In the genomic region with DNA sequence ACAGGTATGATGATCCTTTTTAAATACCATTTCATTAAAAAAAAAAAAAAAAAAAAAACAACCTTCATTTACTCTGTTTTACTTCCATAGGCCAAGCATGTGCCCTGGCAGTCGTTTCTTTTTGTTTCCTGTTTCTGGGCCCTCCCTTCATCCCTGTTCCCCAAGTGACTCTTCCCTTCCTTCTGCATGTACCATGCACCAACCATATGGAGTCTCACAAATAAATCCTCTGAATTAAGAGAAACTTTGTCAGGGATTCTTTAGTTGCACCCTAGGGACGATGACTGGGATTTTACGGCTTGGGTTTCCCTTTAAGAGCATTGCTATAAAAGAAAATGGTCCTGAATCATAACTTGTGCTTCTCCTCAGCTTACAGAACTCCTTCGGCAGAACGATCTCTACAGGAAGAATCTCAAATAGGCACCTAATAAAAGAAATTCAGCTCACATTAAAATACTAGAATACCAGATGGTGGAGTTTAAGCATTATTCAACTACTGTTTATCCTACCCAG, we compare ENCODE assay signal across 18 mouse cellular contexts.
DNase-seq lines count a peak whose midpoint lies in the region; ATAC-seq lines count a peak whose summit lies in the region.
"Had no signal": no experiment of that assay in that cellular context is flagged by ENCODE, and none has a peak within 500 bp of the region (broad histone marks: within the 10 kb centered on the region; RNA-seq: fewer than 3 reads in every experiment).

No protein-coding gene starts in this region.

- no peaks in the 10 kb centered on the region for H3K9me3 ChIP-seq in forebrain, embryonic 15.5 days
- H3K9me3 ChIP-seq in forebrain, embryonic 12.5 days = no peaks in the 10 kb centered on the region
- 0 out of 2 replicates have a peak, but pooled peaks cover 5% of the 10 kb centered on the region for H3K9me3 ChIP-seq in embryonic facial prominence, embryonic 14.5 days (ENCODE audit: control insufficient read depth, low read length)
- H3K9me3 ChIP-seq in neural tube, embryonic 14.5 days (ENCODE audit: control insufficient read depth, low read length) = no peaks in the 10 kb centered on the region
- H3K9me3 ChIP-seq: limb, embryonic 15.5 days; midbrain, embryonic 10.5 days had no signal

- no peak overlapping the region for H3K4me3 ChIP-seq in forebrain, embryonic 15.5 days
- no peak overlapping the region for H3K4me3 ChIP-seq in forebrain, embryonic 12.5 days (replicated peaks)
- H3K4me3 ChIP-seq in embryonic facial prominence, embryonic 14.5 days (ENCODE audit: low read depth, low read length) = no peak overlapping the region
- H3K4me3 ChIP-seq in neural tube, embryonic 14.5 days (ENCODE audit: low read depth, low read length) = no peak overlapping the region
- H3K4me3 ChIP-seq: heart, embryonic 13.5 days; limb, embryonic 15.5 days; midbrain, embryonic 10.5 days had no signal

- peak; percentile 23 for ATAC-seq in forebrain, embryonic 15.5 days (replicated peaks)
- no peak for ATAC-seq in forebrain, embryonic 12.5 days (ENCODE audit: low FRiP score)
- no peak for ATAC-seq in embryonic facial prominence, embryonic 14.5 days (ENCODE audit: low read depth)
- ATAC-seq in neural tube, embryonic 14.5 days (ENCODE audit: low read depth) = peak; percentile 79

- H3K36me3 ChIP-seq in forebrain, embryonic 15.5 days = no peaks in the 10 kb centered on the region
- no peaks in the 10 kb centered on the region for H3K36me3 ChIP-seq in forebrain, embryonic 12.5 days (replicated peaks)
- no peaks in the 10 kb centered on the region for H3K36me3 ChIP-seq in embryonic facial prominence, embryonic 14.5 days (ENCODE audit: control insufficient read depth, insufficient read depth, low read length)
- no peaks in the 10 kb centered on the region for H3K36me3 ChIP-seq in neural tube, embryonic 14.5 days (ENCODE audit: control insufficient read depth, insufficient read depth, low read length)
- H3K36me3 ChIP-seq: heart, embryonic 13.5 days; limb, embryonic 15.5 days; midbrain, embryonic 10.5 days had no signal

- peak; percentile 4 to 37 for DNase-seq in left cerebral cortex, postnatal 25 days (ENCODE audit: low spot score in 2 of 2)
- DNase-seq in left cerebral cortex, postnatal 4 days = no peak
- DNase-seq in embryonic facial prominence, embryonic 14.5 days (ENCODE audit: low spot score) = no peak
- DNase-seq in cerebellum, adult 9-11 months = no peak
- no peak for DNase-seq in heart, adult 11 months
- DNase-seq: B cell, adult 2 months; cerebellum, adult 9-10 months; heart, postnatal 4 days; kidney, adult 18-20 months; kidney, postnatal 4 days; lung, postnatal 14 days; thymus, adult 18-20 months had no signal

- H3K4me1 ChIP-seq in forebrain, embryonic 15.5 days = peaks cover 16% of the 10 kb centered on the region
- H3K4me1 ChIP-seq in forebrain, embryonic 12.5 days = no peaks in the 10 kb centered on the region
- peaks cover 13% of the 10 kb centered on the region for H3K4me1 ChIP-seq in embryonic facial prominence, embryonic 14.5 days (ENCODE audit: control insufficient read depth, insufficient read depth, low read length)
- H3K4me1 ChIP-seq in neural tube, embryonic 14.5 days (ENCODE audit: control insufficient read depth, insufficient read depth, low read length) = peaks cover 4% of the 10 kb centered on the region; the same call in 1 of the 2 replicates
- H3K4me1 ChIP-seq: heart, embryonic 13.5 days; midbrain, embryonic 10.5 days had no signal

- no peak overlapping the region for H3K4me2 ChIP-seq in forebrain, embryonic 15.5 days (replicated peaks)
- H3K4me2 ChIP-seq in forebrain, embryonic 12.5 days = no peak overlapping the region
- peak overlapping the region; percentile 35; the same call in 1 of the 2 replicates for H3K4me2 ChIP-seq in embryonic facial prominence, embryonic 14.5 days (ENCODE audit: low read depth, low read length)
- H3K4me2 ChIP-seq in neural tube, embryonic 14.5 days (ENCODE audit: low read depth, low read length) = no peak overlapping the region
- H3K4me2 ChIP-seq: heart, embryonic 13.5 days had no signal

- no peak overlapping the region for H3K9ac ChIP-seq in forebrain, embryonic 15.5 days (replicated peaks)
- H3K9ac ChIP-seq in forebrain, embryonic 12.5 days = no peak overlapping the region
- no peak overlapping the region for H3K9ac ChIP-seq in embryonic facial prominence, embryonic 14.5 days (ENCODE audit: low read depth, low read length)
- H3K9ac ChIP-seq in neural tube, embryonic 14.5 days (replicated peaks; ENCODE audit: low read depth, low read length) = no peak overlapping the region
- H3K9ac ChIP-seq: heart, embryonic 13.5 days; limb, embryonic 15.5 days had no signal

- 53% methylated on average over 5 of the region's 5 CpGs for WGBS in forebrain, embryonic 15.5 days
- WGBS in forebrain, embryonic 12.5 days = 79% methylated on average over 5 of the region's 5 CpGs
- whole genome bisulfite sequencing in embryonic facial prominence, embryonic 14.5 days = 39% methylated on average over 5 of the region's 5 CpGs
- 22% methylated on average over 5 of the region's 5 CpGs for WGBS in neural tube, embryonic 14.5 days

- intact Hi-C loops in left cerebral cortex, postnatal 25 days (cut with DNase I) = no loop called here
- intact Hi-C loops in left cerebral cortex, postnatal 4 days (cut with DNase I) = no loop called here

- no peaks in the 10 kb centered on the region for H3K27me3 ChIP-seq in forebrain, embryonic 15.5 days
- H3K27me3 ChIP-seq in forebrain, embryonic 12.5 days = no peaks in the 10 kb centered on the region
- H3K27me3 ChIP-seq in embryonic facial prominence, embryonic 14.5 days (replicated peaks; ENCODE audit: control insufficient read depth, insufficient read depth, low read length) = no peaks in the 10 kb centered on the region
- no peaks in the 10 kb centered on the region for H3K27me3 ChIP-seq in neural tube, embryonic 14.5 days (ENCODE audit: control insufficient read depth, insufficient read depth, low read length)
- H3K27me3 ChIP-seq: heart, embryonic 13.5 days; limb, embryonic 15.5 days had no signal

- H3K27ac ChIP-seq in forebrain, embryonic 15.5 days (replicated peaks) = peak overlapping the region; percentile 58; the same call in 1 of the 2 replicates
- no peak overlapping the region for H3K27ac ChIP-seq in forebrain, embryonic 12.5 days
- 0 out of 2 replicates have a peak overlapping the region, but pooled peaks have one; percentile 28 for H3K27ac ChIP-seq in embryonic facial prominence, embryonic 14.5 days (replicated peaks; ENCODE audit: low read depth, low read length)
- H3K27ac ChIP-seq in neural tube, embryonic 14.5 days (ENCODE audit: low read depth, low read length) = no peak overlapping the region
- H3K27ac ChIP-seq: heart, embryonic 13.5 days; midbrain, embryonic 10.5 days had no signal

Comparison
In these comparisons a context has a peak if more than half of its experiments do, and no peak if none do; other contexts are left out.
1. ATAC-seq: peak in forebrain, embryonic 15.5 days (single experiment) and neural tube, embryonic 14.5 days (single experiment); none in forebrain, embryonic 12.5 days (single experiment) and embryonic facial prominence, embryonic 14.5 days (single experiment).
2. H3K27ac ChIP-seq: peak in forebrain, embryonic 15.5 days (single experiment) and embryonic facial prominence, embryonic 14.5 days (single experiment); none in forebrain, embryonic 12.5 days (single experiment) and neural tube, embryonic 14.5 days (single experiment).
3. DNase-seq: peak in left cerebral cortex, postnatal 25 days (2 of 2); none in left cerebral cortex, postnatal 4 days (single experiment), embryonic facial prominence, embryonic 14.5 days (single experiment), cerebellum, adult 9-11 months (single experiment) and heart, adult 11 months (single experiment).